Mouse (Mus musculus): ENCODE measurements around the gene Slc52a3.

GRCm38 (mm10) chr2:151967176-151967750 lies 29.0 kb upstream of the Slc52a3 start:
- TF ChIP-seq POLR2A (IDR thresholded peaks at IDR 0.05; ENCODE audit: low read depth, low read length): no peak
- TF ChIP-seq CTCF (IDR thresholded peaks at IDR 0.05; ENCODE audit: borderline replicate concordance, insufficient read depth, low read length): no peak

All from embryonic fibroblast, embryonic 13.5 days (primary cell).